Mouse (Mus musculus) splenic B cell, adult 2 months (primary cell): ENCODE measurements around the gene Add1.

Experiments used
- DNase-seq: peaks from one replicate; pipeline ENCODE4 v3.0.0-alpha.2; 2011; ENCODE audit warnings: low read depth, low spot score
- H3K27me3 ChIP-seq: 2 replicates; pipeline ENCODE4 v1.6.1; 2012; ENCODE audit warnings: mild to moderate bottlenecking, low read length, moderate library complexity, mixed read lengths; ENCODE audit not compliant: control insufficient read depth, poor library complexity, insufficient read depth, severe bottlenecking
- H3K36me3 ChIP-seq: 2 replicates; pipeline ENCODE4 v1.6.1; 2012; ENCODE audit warnings: mild to moderate bottlenecking, low read length, moderate library complexity, mixed read lengths; ENCODE audit not compliant: control insufficient read depth, poor library complexity, insufficient read depth, severe bottlenecking

The Add1 gene

GRCm38 (mm10) chr5:34657556-34657955 is 84.1 kb downstream of the Add1 start:
- no peak for DNase-seq
- H3K36me3 ChIP-seq: peaks cover 13% of the 10 kb centered on the region

DNA sequence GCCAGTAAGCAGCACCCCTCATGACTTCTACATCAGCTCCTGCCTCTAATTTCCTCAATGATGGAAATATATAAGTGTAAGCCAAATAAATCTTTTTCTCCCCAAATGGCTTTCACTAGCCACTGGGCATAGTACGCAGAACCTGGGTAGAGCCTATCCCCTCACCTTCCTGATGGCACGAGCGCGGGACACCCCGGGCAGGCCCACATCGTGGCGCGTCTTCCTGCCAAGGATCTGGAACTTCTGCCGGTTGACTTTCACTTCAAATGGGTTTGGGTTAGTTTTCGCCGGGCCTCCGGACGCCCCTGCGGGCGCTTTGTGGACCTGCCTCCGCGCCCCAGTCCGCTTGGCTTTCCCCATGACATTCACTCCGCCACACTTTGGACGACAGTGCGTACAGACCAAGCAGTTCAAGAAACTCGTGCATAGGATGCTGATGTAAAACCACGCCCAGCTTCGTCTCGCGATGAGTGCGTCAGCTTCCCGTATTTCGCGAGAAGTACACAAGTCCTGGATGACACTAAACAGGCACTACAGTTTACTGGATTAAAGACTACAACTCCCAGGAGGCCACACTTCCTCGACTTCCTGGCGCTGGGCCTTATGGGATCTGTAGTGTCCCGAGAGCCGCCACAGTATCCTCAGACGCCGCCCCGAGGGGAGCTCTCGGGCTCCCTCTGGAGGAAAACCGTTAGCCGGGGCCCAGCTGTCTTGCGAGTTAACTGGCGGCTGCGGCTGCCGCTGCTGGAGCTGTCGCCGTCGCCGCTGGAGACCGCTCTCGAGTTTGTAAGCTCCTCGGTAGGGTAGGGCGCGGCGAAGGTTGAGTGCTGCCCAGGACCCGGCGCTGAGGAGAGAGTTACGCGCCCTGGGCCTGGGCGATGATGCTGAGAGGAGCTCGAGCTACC is 86.5 kb downstream of the Add1 start, which contains the start of the genes Nop14 and Grk4:
TSS of gene Nop14 (minus strand) at position 463 of the 905 bp plus-strand sequence.
TSS of gene Grk4 (plus strand) at position 694 of the 905 bp plus-strand sequence.
- H3K27me3 ChIP-seq: no peaks in the 10 kb centered on the region
- DNase-seq: peak; percentile 100
- H3K36me3 ChIP-seq: peaks cover 4% of the 10 kb centered on the region; the same call in 1 of the 2 replicates

More at GRCm38 (mm10) chr5:34657556-34657955, 84.1 kb downstream of the Add1 start:
- H3K27me3 ChIP-seq: no peaks in the 10 kb centered on the region

DNA sequence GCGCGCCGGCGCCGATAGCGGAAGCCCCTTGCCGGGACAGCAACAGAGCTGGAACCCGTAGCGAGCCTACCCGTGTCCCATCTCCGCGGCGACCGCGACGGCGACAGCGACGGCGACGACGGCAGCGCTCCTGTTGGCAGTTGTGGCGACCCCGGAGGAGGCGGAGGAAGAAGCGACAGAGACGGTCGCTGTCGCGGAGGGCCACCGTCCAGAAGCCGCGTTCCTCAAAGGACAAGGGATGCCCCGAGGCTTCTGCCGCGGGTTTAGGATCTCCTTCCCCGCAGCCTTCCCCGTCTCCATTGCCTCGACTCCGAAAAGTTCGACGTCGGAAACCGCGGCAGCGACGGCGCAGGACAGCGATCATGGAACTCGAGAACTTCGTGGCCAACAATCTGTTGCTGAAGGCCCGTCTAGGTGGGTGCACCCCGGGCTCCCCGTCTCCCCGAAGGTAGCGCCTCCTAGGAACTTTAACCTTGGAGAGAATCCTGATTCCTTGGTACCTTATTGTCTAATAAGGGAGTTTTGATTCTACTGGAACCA is 87.2 kb downstream of the Add1 start:
- Histone ChIP-seq H3K27me3 (no peaks in the 10 kb centered on the region), H3K36me3 (peaks cover 4% of the 10 kb centered on the region; the same call in 1 of the 2 replicates)
- DNase-seq: no peak

- Histone ChIP-seq H3K27me3 (no peaks in the 10 kb centered on the region), H3K36me3 (peaks cover 4% of the 10 kb centered on the region; the same call in 1 of the 2 replicates)
- no peak for DNase-seq
Measured at GRCm38 (mm10) chr5:34661909-34662308, 88.4 kb downstream of the Add1 start.

DNA sequence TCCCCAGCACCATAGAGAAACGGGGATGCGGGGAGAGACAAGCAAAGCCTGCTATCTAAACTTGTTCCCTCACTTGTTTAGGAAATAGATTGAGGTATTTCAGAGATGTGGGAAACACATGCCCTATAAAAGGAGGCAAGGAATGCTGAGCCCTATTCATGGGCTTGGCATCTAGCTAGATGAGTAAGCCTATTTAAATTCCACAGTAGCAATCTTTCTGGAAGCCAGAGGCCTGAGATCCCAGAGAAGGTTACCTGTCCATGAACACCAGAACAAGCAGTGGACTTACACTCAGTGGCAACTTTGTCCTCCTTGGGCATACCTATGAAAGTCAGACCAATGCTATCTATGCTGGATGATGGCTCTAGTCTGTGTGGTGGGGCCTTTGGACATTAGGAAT is 89.8 kb downstream of the Add1 start:
- Histone ChIP-seq H3K27me3 (no peaks in the 10 kb centered on the region), H3K36me3 (no peaks in the 10 kb centered on the region)
- DNase-seq: no peak

- H3K36me3 ChIP-seq: no peaks in the 10 kb centered on the region
- DNase-seq: no peak
Measured at GRCm38 (mm10) chr5:34669493-34669892, 96.0 kb downstream of the Add1 start.

GRCm38 (mm10) chr5:34670280-34670679 is 96.8 kb downstream of the Add1 start:
- Histone ChIP-seq H3K27me3 (no peaks in the 10 kb centered on the region), H3K36me3 (no peaks in the 10 kb centered on the region)
- peak; percentile 18 for DNase-seq

More at GRCm38 (mm10) chr5:34669493-34669892, 96.0 kb downstream of the Add1 start:
- no peaks in the 10 kb centered on the region for H3K27me3 ChIP-seq
